Mouse (Mus musculus) heart, postnatal 0 days (tissue): ENCODE results near the gene Ppfia4. TPM values are rescaled to one million over a fixed set of nuclear protein-coding genes. Genes with fewer than 3 reads are reported as not detected.

Experiments used
- ATAC-seq: fragments of 200-750 bp; cut with Nextera tagmentation; 2 replicates; pipeline ENCODE4 v1.8.0; 2017; ENCODE audit warnings: low read depth, moderate number of reproducible peaks, moderate library complexity; ENCODE audit not compliant: insufficient read depth
- DNase-seq: peaks from one replicate; pipeline ENCODE4 v3.0.0-alpha.2; 2016; ENCODE audit warnings: low spot score
- H3K27ac ChIP-seq: fragments of 300-500 bp; sonication (generic); 2 replicates; pipeline ENCODE4 v1.5.1; 2014; ENCODE audit warnings: low read depth, mild to moderate bottlenecking
- H3K27me3 ChIP-seq: fragments of 300-500 bp; sonication (generic); 2 replicates; pipeline ENCODE4 v1.6.1; 2014; ENCODE audit warnings: low read length, mixed read lengths; ENCODE audit not compliant: control insufficient read depth, insufficient read depth
- H3K36me3 ChIP-seq: fragments of 300-500 bp; sonication (generic); replicated peaks from 2 replicates; pipeline ENCODE4 v1.6.1; 2014; ENCODE audit warnings: low read length, mixed read lengths; ENCODE audit not compliant: control insufficient read depth, insufficient read depth
- H3K4me1 ChIP-seq: fragments of 300-500 bp; sonication (generic); 2 replicates; pipeline ENCODE4 v1.6.1; 2014; ENCODE audit warnings: antibody characterized with exemption; ENCODE audit not compliant: control insufficient read depth, insufficient read depth
- H3K4me2 ChIP-seq: fragments of 300-500 bp; sonication (generic); 2 replicates; pipeline ENCODE4 v1.6.1; 2014; ENCODE audit warnings: low read depth, mild to moderate bottlenecking, low read length, moderate library complexity
- H3K4me3 ChIP-seq: fragments of 300-500 bp; sonication (generic); 2 replicates; pipeline ENCODE4 v1.5.1; 2014; ENCODE audit warnings: low read depth, low read length
- H3K9ac ChIP-seq: fragments of 300-500 bp; sonication (generic); replicated peaks from 2 replicates; pipeline ENCODE4 v1.6.1; 2014; ENCODE audit warnings: low read depth, low read length, mixed read lengths
- H3K9me3 ChIP-seq: fragments of 300-500 bp; sonication (generic); replicated peaks from 2 replicates; pipeline ENCODE4 v1.6.1; 2016; ENCODE audit warnings: low read length; ENCODE audit not compliant: control insufficient read depth
- CTCF ChIP-seq: IDR thresholded peaks from 2 replicates; pipeline ENCODE4 v1.5.1; 2016; ENCODE audit warnings: antibody characterized with exemption, control low read depth, low read depth
- EP300 ChIP-seq: IDR thresholded peaks from 2 replicates; pipeline ENCODE4 v1.6.1; 2016; ENCODE audit warnings: antibody characterized with exemption, low read depth
- WGBS: fragments of 180-500 bp; shearing (Covaris S2); extraction: QIAGEN DNeasy Blood & Tissue Kit; methylation state at CpG from one replicate; pipeline ENCODE4 v1.1.7; 2014; 5-methylcytosine and 5-hydroxymethylcytosine counted together
- polyA plus RNA-seq: library from polyadenylated mRNA; unstranded; fragments of >200 nt; fragmentation: Nextera tagmentation; extraction: Ambion mirVana; gene quantifications from 2 replicates; pipeline ENCODE4 v1.2.1, GENCODE M21; 2015
- total RNA-seq: library from RNA; depleted of rRNA; stranded (reverse); fragments of >200 nt; gene quantifications from 2 replicates; pipeline ENCODE4 v1.2.3, GENCODE M21; 2014; ENCODE audit warnings: low replicate concordance

Gene Ppfia4
- total and polyA plus RNA-seq, 2 experiments from 2014 or later: 5.2 to 6.4 TPM

DNA sequence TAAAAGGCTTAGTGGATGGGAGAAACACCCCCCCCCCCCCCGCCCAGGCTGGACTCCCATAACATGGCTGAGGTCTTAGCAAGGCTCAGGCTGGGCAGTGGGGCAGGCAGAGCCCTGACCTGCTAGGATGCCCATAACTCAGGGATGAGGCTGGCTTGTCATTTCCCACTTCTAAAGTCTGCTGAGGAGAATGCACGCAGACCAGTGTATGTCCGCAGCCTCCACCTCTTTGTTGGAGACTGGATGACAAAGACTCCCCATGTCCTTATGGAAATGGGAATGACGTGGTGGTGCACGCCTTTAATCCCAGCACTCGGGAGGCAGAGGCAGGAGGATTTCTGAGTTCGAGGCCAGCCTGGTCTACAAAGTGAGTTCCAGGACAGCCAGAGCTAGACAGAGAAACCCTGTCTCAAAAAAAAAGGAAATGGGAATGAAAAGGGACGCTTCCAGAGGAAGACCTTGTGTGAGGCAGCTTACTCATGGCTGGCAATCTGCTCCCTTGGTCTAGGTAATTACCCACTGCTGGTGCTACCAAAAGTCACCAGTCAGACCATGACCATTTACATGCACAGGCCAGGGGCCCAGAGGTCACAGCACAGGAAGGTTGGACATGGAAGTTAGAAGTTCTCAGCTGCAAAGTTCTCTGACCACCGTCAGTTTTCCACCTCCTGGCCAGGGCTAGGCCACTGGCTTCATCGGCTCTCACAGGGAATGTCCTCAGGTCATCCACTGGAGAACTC, 813 bp upstream of the Ppfia4 start:
- Histone ChIP-seq H3K27ac (peak overlapping the region; percentile 87), H3K9ac (no peak overlapping the region), H3K27me3 (no peaks in the 10 kb centered on the region), H3K4me1 (peaks cover 52% of the 10 kb centered on the region), H3K4me2 (0 out of 2 replicates have a peak overlapping the region, but pooled peaks have one; percentile 50), H3K9me3 (no peaks in the 10 kb centered on the region), H3K4me3 (no peak overlapping the region), H3K36me3 (no peaks in the 10 kb centered on the region)
- DNase-seq: no peak
- ATAC-seq: peak; percentile 5; the same call in 1 of the 2 replicates
- TF ChIP-seq EP300 (no peak), CTCF (no peak)
- 84% methylated on average over 9 of the region's 10 CpGs for WGBS

GRCm38 (mm10) chr1:134331879-134332635, 671 bp downstream of the Ppfia4 start:
- DNase-seq (peak; percentile 66), ATAC-seq (no peak)
- Histone ChIP-seq H3K27me3 (no peaks in the 10 kb centered on the region), H3K4me1 (peaks cover 45% of the 10 kb centered on the region), H3K27ac (peak overlapping the region; percentile 87), H3K4me2 (peak overlapping the region; percentile 50), H3K36me3 (0 out of 2 replicates have a peak, but pooled peaks cover under 1% of the 10 kb centered on the region), H3K4me3 (no peak overlapping the region), H3K9ac (no peak overlapping the region; the same call in 1 of the 2 replicates), H3K9me3 (no peaks in the 10 kb centered on the region)
- WGBS: 47% methylated on average over 20 of the region's 20 CpGs
- no peak for TF ChIP-seq EP300
- TF ChIP-seq CTCF: peak; percentile 96

- no peak overlapping the region for H3K4me3 ChIP-seq
Observed at GRCm38 (mm10) chr1:134326841-134327346, 5.8 kb downstream of the Ppfia4 start.

DNA sequence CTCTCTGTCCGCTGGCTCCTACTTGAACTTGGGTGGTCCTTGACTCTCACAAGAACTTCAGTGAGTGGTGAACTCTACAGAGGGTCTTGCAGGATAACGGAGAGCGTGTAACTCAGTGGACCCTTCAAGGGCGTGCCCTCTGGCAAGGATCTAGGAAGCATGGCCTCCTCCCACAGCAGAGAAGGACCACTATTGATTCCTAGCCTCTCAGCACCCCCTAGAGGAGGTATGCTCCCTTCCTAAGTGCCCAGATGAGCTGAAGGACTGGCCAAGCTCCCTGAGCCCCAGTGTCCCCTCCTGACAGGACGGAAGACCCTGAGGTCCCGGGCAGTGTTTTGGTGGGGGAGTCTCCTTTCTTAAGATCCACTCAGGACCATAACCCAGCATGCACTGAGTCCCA, 10.1 kb downstream of the Ppfia4 start:
- WGBS: 76% methylated on average over 6 of the region's 6 CpGs

More at GRCm38 (mm10) chr1:134326841-134327346, 5.8 kb downstream of the Ppfia4 start:
- no peak for TF ChIP-seq EP300
- no peak for TF ChIP-seq CTCF
- ATAC-seq: no peak
- Histone ChIP-seq H3K4me1 (no peaks in the 10 kb centered on the region), H3K27ac (no peak overlapping the region), H3K36me3 (0 out of 2 replicates have a peak, but pooled peaks cover 8% of the 10 kb centered on the region), H3K4me2 (no peak overlapping the region), H3K9ac (no peak overlapping the region), H3K9me3 (no peaks in the 10 kb centered on the region), H3K27me3 (no peaks in the 10 kb centered on the region)
- no peak for DNase-seq
- WGBS: 83% methylated on average over 12 of the region's 12 CpGs

GRCm38 (mm10) chr1:134320691-134321301, 11.9 kb downstream of the Ppfia4 start:
- H3K36me3 ChIP-seq: peaks cover 4% of the 10 kb centered on the region; the same call in 1 of the 2 replicates

More for the DNA sequence above, 10.1 kb downstream of the Ppfia4 start:
- Histone ChIP-seq H3K9ac (no peak overlapping the region), H3K36me3 (0 out of 2 replicates have a peak, but pooled peaks cover 8% of the 10 kb centered on the region), H3K27ac (no peak overlapping the region), H3K9me3 (no peaks in the 10 kb centered on the region), H3K4me2 (no peak overlapping the region), H3K4me1 (no peaks in the 10 kb centered on the region), H3K4me3 (no peak overlapping the region), H3K27me3 (no peaks in the 10 kb centered on the region)
- TF ChIP-seq CTCF (peak; percentile 74), EP300 (no peak)
- ATAC-seq: peak; percentile 68
- peak; percentile 51 for DNase-seq

More at GRCm38 (mm10) chr1:134320691-134321301, 11.9 kb downstream of the Ppfia4 start:
- no peak for TF ChIP-seq CTCF
- no peak for TF ChIP-seq EP300
- ATAC-seq (no peak), DNase-seq (no peak)
- no peak overlapping the region for H3K27ac ChIP-seq
- 60% methylated on average over 14 of the region's 14 CpGs for WGBS
- no peaks in the 10 kb centered on the region for H3K4me1 ChIP-seq
- no peak overlapping the region for H3K4me3 ChIP-seq
- H3K27me3 ChIP-seq: no peaks in the 10 kb centered on the region
- H3K9ac ChIP-seq: no peak overlapping the region
- no peaks in the 10 kb centered on the region for H3K9me3 ChIP-seq
- H3K4me2 ChIP-seq: no peak overlapping the region
